Mouse (Mus musculus) forebrain, embryonic 12.5 days (tissue): ENCODE measurements around the gene Vmn2r31. TPM values are rescaled to one million over a fixed set of nuclear protein-coding genes. Genes with fewer than 3 reads are reported as not detected.
"Not testable (repeated sequence)": the region's sequence is repeated elsewhere in the genome, so short reads cannot be mapped to it uniquely, and the experiment has no call there.

Experiments
- ATAC-seq: fragments of 200-750 bp; cut with Nextera tagmentation; 2 replicates; pipeline ENCODE4 v1.8.0; 2017; ENCODE audit warnings: moderate TSS enrichment; ENCODE audit not compliant: low FRiP score
- H3K27ac ChIP-seq: fragments of 300-500 bp; sonication (generic); 2 replicates; pipeline ENCODE4 v1.5.1; 2016; ENCODE audit warnings: mild to moderate bottlenecking
- H3K27me3 ChIP-seq: fragments of 300-500 bp; sonication (generic); 2 replicates; pipeline ENCODE4 v1.6.1; 2016; ENCODE audit warnings: mild to moderate bottlenecking
- H3K36me3 ChIP-seq: fragments of 300-500 bp; sonication (generic); replicated peaks from 2 replicates; pipeline ENCODE4 v1.6.1; 2016; ENCODE audit warnings: mild to moderate bottlenecking
- H3K4me1 ChIP-seq: fragments of 300-500 bp; sonication (generic); 2 replicates; pipeline ENCODE4 v1.6.1; 2016
- H3K4me2 ChIP-seq: fragments of 300-500 bp; sonication (generic); 2 replicates; pipeline ENCODE4 v1.6.1; 2016; ENCODE audit warnings: mild to moderate bottlenecking, moderate library complexity
- H3K4me3 ChIP-seq: fragments of 300-500 bp; sonication (generic); replicated peaks from 2 replicates; pipeline ENCODE4 v1.5.1; 2016; ENCODE audit warnings: mild to moderate bottlenecking
- H3K9ac ChIP-seq: fragments of 300-500 bp; sonication (generic); 2 replicates; pipeline ENCODE4 v1.6.1; 2016; ENCODE audit warnings: mild to moderate bottlenecking
- H3K9me3 ChIP-seq: fragments of 300-500 bp; sonication (generic); 2 replicates; pipeline ENCODE4 v1.6.1; 2016
- WGBS: fragments of 180-500 bp; shearing (Covaris S2); methylation state at CpG from one replicate; pipeline ENCODE4 v1.1.7; 2016; 5-methylcytosine and 5-hydroxymethylcytosine counted together
- polyA plus RNA-seq: library from polyadenylated mRNA; unstranded; fragments of >200 nt; fragmentation: Nextera tagmentation; extraction: Ambion mirVana; gene quantifications from 2 replicates; pipeline ENCODE4 v1.2.1, GENCODE M21; 2016

Gene Vmn2r31
- polyA plus RNA-seq, result not detected in 2 replicates

DNA sequence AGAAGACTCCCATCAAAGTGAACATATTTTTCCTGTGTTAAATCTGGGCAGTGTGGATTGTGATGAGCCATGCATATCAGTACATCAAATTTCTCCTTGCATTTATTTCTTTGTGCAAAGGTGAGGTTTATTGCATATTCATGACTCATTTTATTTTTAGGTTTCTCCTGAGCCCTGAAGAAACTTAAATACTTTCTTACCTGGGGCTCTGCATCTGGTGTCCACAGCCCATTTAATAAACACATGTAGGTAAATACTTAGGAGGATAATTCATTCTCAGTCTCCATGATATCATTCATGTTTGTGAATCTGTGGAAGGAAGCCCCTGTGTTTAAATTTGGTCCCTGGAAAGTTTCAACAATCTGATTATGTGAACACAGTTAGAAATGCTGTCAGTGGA, at the start of gene Vmn2r31:
Gene Vmn2r31, minus strand, starts transcription at position 101 of the 400 bp plus-strand sequence.
- H3K27me3 ChIP-seq, H3K9me3 ChIP-seq, ATAC-seq, H3K4me3 ChIP-seq, H3K9ac ChIP-seq, H3K4me1 ChIP-seq, H3K27ac ChIP-seq, H3K4me2 ChIP-seq, H3K36me3 ChIP-seq: not testable (repeated sequence)

DNA sequence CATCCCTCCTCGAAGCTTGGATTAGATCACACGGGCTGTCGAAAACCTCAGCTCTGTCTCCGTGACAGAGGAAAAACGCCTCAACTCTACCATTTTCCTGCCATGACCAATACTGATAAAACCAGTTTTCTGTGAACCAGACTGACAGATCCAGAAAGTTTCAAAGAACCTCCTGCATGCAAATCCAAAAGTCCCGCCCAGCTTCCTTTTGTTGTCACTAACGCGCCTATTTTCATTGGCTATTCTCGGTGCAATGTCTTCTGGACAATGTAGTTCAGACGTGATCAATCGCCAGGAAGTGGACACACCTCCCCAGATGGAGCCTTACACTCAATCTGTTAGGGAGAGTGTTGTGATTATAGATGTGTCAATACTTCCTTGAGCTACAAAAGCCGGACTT, 25.1 kb downstream of the Vmn2r31 start, which contains the start of gene Gm45783:
Gene Gm45783, minus strand, starts transcription at position 143 of the 400 bp plus-strand sequence.
- not testable (repeated sequence) for H3K9ac ChIP-seq, H3K27me3 ChIP-seq
- 60% methylated on average over 12 of the region's 12 CpGs for WGBS

DNA sequence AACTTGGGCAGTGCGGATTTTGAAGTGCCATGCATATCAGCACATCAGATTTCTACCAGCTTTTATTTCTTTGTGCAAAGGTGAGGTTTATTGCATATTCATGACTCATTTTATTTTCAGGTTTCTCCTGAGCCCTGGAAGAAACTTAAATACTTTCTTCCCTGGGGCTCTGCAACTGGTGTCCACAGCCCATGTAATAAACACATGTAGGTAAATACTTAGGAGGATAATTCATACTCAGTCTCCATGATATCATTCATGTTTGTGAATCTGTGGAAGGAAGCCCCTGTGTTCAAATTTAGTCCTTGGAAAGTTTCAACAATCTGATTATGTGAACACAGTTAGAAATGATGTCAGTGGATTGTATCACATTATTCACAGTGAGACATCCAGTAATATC, 62.0 kb downstream of the Vmn2r31 start, which contains the start of gene Vmn2r30:
Gene Vmn2r30, minus strand, starts transcription at position 101 of the 400 bp plus-strand sequence.
- H3K27me3 ChIP-seq, H3K9me3 ChIP-seq, H3K27ac ChIP-seq, H3K36me3 ChIP-seq, H3K4me1 ChIP-seq, ATAC-seq, H3K9ac ChIP-seq, H3K4me2 ChIP-seq, H3K4me3 ChIP-seq: not testable (repeated sequence)
- WGBS, result no CpG with 5 or more reads among the region's 1 CpGs

More for the DNA sequence above, 25.1 kb downstream of the Vmn2r31 start, which contains the start of gene Gm45783:
- H3K4me1 ChIP-seq, H3K27ac ChIP-seq, H3K4me2 ChIP-seq, ATAC-seq, H3K4me3 ChIP-seq, H3K9me3 ChIP-seq, H3K36me3 ChIP-seq: not testable (repeated sequence)

Other genes with a start within 250 kb of the Vmn2r31 start
- gene Zfp418, start 228.4 kb downstream of the Vmn2r31 start, polyA plus RNA-seq, result 3.3 and 3.9 TPM in 2 replicates
- 9.3 and 9.5 TPM in 2 replicates for gene Zfp772, start 189.7 kb downstream of the Vmn2r31 start, polyA plus RNA-seq
- gene Vmn2r29, start 152.4 kb downstream of the Vmn2r31 start, polyA plus RNA-seq, result 0.78 and 1.1 TPM in 2 replicates
- 1.4 and 2.6 TPM in 2 replicates for gene Gm45844, start 121.4 kb downstream of the Vmn2r31 start, polyA plus RNA-seq
- 73.0 and 81.7 TPM in 2 replicates for gene Clcn4, start 98.9 kb downstream of the Vmn2r31 start, polyA plus RNA-seq
- gene Vmn2r30, start 62.1 kb downstream of the Vmn2r31 start, polyA plus RNA-seq, result not detected in 2 replicates
- not detected in 2 replicates for gene Gm45783, start 25.1 kb downstream of the Vmn2r31 start, polyA plus RNA-seq
- not detected in 2 replicates for gene Vmn2r32, start 80.3 kb upstream of the Vmn2r31 start, polyA plus RNA-seq
- gene Vmn2r33, start 167.1 kb upstream of the Vmn2r31 start, polyA plus RNA-seq, result not detected in 2 replicates